Mouse (Mus musculus): ENCODE results near the gene Gm7714. TPM values are rescaled to one million over a fixed set of nuclear protein-coding genes. Genes with fewer than 3 reads are reported as not detected.
"Not testable (repeated sequence)": the region's sequence is repeated elsewhere in the genome, so short reads cannot be mapped to it uniquely, and the experiment has no call there.

The Gm7714 gene
- polyA plus RNA-seq (2015; fragmentation: Nextera tagmentation; extraction: Ambion mirVana) = not detected in 2 replicates

DNA sequence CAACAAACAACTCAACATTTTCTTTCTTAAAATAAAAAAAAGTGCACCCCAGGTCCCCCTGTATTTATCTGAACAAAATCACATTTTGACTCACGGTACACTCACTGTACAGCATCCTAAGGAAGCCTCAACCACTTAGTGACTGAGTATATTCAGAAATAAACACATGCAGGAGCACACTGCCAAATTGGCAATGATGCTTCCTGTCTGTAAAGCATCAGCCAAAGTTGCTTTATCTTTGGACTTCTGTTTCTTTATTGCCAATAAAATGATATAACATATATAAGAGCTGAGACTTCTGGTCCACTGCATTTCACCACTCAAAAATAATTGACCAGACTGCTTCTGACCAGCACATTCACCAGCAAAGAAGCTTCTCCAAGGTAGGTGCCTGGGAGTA is at the start of gene Gm7714:
Gm7714 (plus strand) TSS at position 301 of the 400 bp plus-strand sequence.
- Histone ChIP-seq H3K4me1 (no peaks in the 10 kb centered on the region), H3K9ac (no peak within 1 kb of the TSS), H3K36me3 (no peaks in the 10 kb centered on the region), H3K27ac (no peak within 1 kb of the TSS), H3K27me3 (replicated peaks) (no peaks in the 10 kb centered on the region), H3K9me3 (no peaks in the 10 kb centered on the region), H3K4me2 (no peak within 1 kb of the TSS), H3K4me3 (replicated peaks) (no peak within 1 kb of the TSS)
- WGBS = 67% methylated on average over 1 of the region's 1 CpGs
- ATAC-seq (ENCODE audit: insufficient read depth, low FRiP score, low read depth) = no peak

- Histone ChIP-seq H3K4me2 (no peak overlapping the region), H3K4me1 (no peaks in the 10 kb centered on the region), H3K9ac (no peak overlapping the region), H3K36me3 (no peaks in the 10 kb centered on the region), H3K27me3 (replicated peaks) (no peaks in the 10 kb centered on the region), H3K27ac (no peak overlapping the region), H3K9me3 (no peaks in the 10 kb centered on the region), H3K4me3 (replicated peaks) (no peak overlapping the region)
- ATAC-seq (ENCODE audit: insufficient read depth, low FRiP score, low read depth) = no peak
- WGBS = 86% methylated on average over 1 of the region's 1 CpGs
These were observed 12.2 kb upstream of the Gm7714 start for GRCm38 (mm10) chr5:88256475-88256874.

- not testable (repeated sequence) for ATAC-seq (ENCODE audit: insufficient read depth, low FRiP score, low read depth); H3K4me1 ChIP-seq; H3K27ac ChIP-seq; H3K27me3 ChIP-seq (replicated peaks); H3K9me3 ChIP-seq; H3K9ac ChIP-seq; H3K4me2 ChIP-seq; H3K36me3 ChIP-seq; H3K4me3 ChIP-seq (replicated peaks)
- WGBS = 64% methylated on average over 3 of the region's 3 CpGs
These were observed 42.6 kb downstream of the Gm7714 start for GRCm38 (mm10) chr5:88311307-88311706.

GRCm38 (mm10) chr5:88317012-88317411 is 48.3 kb downstream of the Gm7714 start, which contains the start of gene Prol1:
Gene Prol1 (plus strand): TSS chr5:88317312.
- Histone ChIP-seq H3K27me3 (replicated peaks) (no peaks in the 10 kb centered on the region), H3K9me3 (no peaks in the 10 kb centered on the region), H3K27ac (no peak within 1 kb of the TSS), H3K4me2 (no peak within 1 kb of the TSS), H3K4me1 (no peaks in the 10 kb centered on the region), H3K36me3 (no peaks in the 10 kb centered on the region), H3K9ac (no peak within 1 kb of the TSS), H3K4me3 (replicated peaks) (no peak within 1 kb of the TSS)
- WGBS = 79% methylated on average over 1 of the region's 1 CpGs
- no peak for ATAC-seq (ENCODE audit: insufficient read depth, low FRiP score, low read depth)

Other genes starting within 250 kb of the Gm7714 start
- gene Smr2, start 182.4 kb upstream of the Gm7714 start, polyA plus RNA-seq (2015; fragmentation: Nextera tagmentation; extraction: Ambion mirVana) = not detected in 2 replicates
- not detected in 2 replicates for gene Gm11116, start 157.4 kb upstream of the Gm7714 start, polyA plus RNA-seq (2015; fragmentation: Nextera tagmentation; extraction: Ambion mirVana)
- not detected in 2 replicates for gene Gm11115, start 114.8 kb upstream of the Gm7714 start, polyA plus RNA-seq (2015; fragmentation: Nextera tagmentation; extraction: Ambion mirVana)
- not detected in 2 replicates for gene Prol1, start 48.4 kb downstream of the Gm7714 start, polyA plus RNA-seq (2015; fragmentation: Nextera tagmentation; extraction: Ambion mirVana)
- not detected in 2 replicates for gene Amtn, start 107.2 kb downstream of the Gm7714 start, polyA plus RNA-seq (2015; fragmentation: Nextera tagmentation; extraction: Ambion mirVana)
- gene Ambn, start 187.1 kb downstream of the Gm7714 start, polyA plus RNA-seq (2015; fragmentation: Nextera tagmentation; extraction: Ambion mirVana) = not detected in 2 replicates
- not detected in 2 replicates for gene Enam, start 219.1 kb downstream of the Gm7714 start, polyA plus RNA-seq (2015; fragmentation: Nextera tagmentation; extraction: Ambion mirVana)

All from stomach, embryonic 15.5 days (tissue).